Mouse (Mus musculus): ENCODE measurements at regions not wholly inside any gene's neighbourhood (a gene's known extent, or its start where the extent isn't known, plus 50 kb on each side); places are given as distances from the start of the nearest gene placed in this dataset.

DNA sequence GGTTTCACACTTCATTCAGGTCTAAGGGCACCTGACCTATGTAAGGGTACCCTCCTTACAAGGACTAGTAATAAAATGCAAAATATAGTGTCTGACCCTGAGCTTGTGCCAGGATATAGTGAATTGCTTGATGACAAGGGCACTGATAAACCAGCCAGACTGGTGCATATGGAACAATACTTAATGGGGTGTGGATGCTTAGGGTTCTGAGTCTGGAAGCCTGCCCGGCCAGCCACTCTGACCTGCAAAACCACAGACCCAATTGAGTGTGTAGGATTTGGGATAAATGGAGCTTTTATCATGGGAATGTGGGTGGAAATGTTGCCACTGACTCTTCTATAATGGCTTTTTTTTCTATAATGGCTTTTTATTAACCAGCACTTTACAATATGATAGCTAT, 1838.7 kb upstream of the Dsel start:
- no peak overlapping the region for H3K9ac ChIP-seq (ENCODE audit: low read depth, low read length)
- ATAC-seq: no peak
- H3K4me3 ChIP-seq (ENCODE audit: low read depth, low read length): no peak overlapping the region
- H3K4me2 ChIP-seq (ENCODE audit: low read length): no peak overlapping the region
- H3K4me1 ChIP-seq (ENCODE audit: control insufficient read depth, insufficient read depth, low read length): no peaks in the 10 kb centered on the region
- no peaks in the 10 kb centered on the region for H3K9me3 ChIP-seq (replicated peaks; ENCODE audit: control insufficient read depth, low read length, poor library complexity, severe bottlenecking)
- H3K27ac ChIP-seq (ENCODE audit: low read length): no peak overlapping the region
- WGBS: 74% methylated on average over 1 of the region's 1 CpGs
- no peaks in the 10 kb centered on the region for H3K27me3 ChIP-seq (ENCODE audit: control insufficient read depth, insufficient read depth, low read depth, low read length)
- H3K36me3 ChIP-seq (ENCODE audit: control insufficient read depth, insufficient read depth, low read length): no peaks in the 10 kb centered on the region

DNA sequence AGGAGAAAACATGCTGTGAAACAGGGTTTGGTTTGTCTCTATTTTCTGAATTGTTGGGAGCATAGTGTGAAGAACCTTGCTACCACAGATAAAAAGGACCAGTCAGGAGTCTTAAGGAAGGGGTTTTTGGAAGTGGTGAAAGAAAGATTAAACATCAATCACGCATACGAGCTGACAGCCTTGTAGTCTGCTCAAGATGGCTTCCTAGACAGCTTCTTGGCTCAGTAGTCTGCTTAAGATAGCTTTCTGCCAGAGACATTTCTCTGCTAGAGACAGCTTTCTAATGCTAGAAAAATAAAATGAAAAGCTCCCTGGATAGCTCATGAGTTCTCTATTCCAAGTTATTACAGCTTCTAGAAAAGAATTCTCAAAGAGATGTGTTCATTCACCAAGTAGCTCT, 1823.9 kb upstream of the Dsel start:
- Histone ChIP-seq H3K36me3 (ENCODE audit: control insufficient read depth, insufficient read depth, low read length) (no peaks in the 10 kb centered on the region), H3K4me3 (ENCODE audit: low read depth, low read length) (no peak overlapping the region), H3K4me1 (ENCODE audit: control insufficient read depth, insufficient read depth, low read length) (no peaks in the 10 kb centered on the region), H3K9ac (ENCODE audit: low read depth, low read length) (no peak overlapping the region), H3K27me3 (ENCODE audit: control insufficient read depth, insufficient read depth, low read depth, low read length) (no peaks in the 10 kb centered on the region), H3K4me2 (ENCODE audit: low read length) (no peak overlapping the region), H3K9me3 (replicated peaks; ENCODE audit: control insufficient read depth, low read length, poor library complexity, severe bottlenecking) (no peaks in the 10 kb centered on the region), H3K27ac (ENCODE audit: low read length) (no peak overlapping the region)
- ATAC-seq: no peak
- 79% methylated on average over 2 of the region's 2 CpGs for WGBS

DNA sequence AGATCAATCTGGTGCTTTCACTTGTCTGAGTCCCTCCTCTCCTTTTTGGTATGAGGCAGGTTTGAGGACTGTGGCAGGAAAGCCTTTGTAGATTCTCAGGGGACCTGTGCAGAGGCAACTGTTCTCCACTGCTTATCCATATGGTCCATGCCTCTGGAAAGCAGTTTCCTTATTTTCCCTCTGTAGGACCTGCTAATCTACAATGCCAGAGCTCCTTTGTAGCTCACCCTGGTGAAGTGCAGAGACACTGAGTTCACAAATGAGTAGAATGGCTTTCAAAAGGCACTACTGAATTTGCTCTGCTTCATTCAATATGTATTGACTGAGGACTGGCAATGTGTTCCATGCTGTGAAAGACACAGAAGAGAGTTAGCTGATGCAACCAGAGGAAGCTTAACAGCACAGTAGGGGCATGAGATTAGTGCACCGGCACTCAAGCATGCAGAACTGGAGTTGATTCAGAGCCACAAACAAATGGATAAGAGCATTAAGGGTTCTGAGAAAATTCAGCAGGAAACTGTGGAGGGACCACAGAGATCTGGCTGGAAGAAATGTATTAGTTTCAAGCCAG, 1811.7 kb upstream of the Dsel start:
- no peaks in the 10 kb centered on the region for H3K36me3 ChIP-seq (ENCODE audit: control insufficient read depth, insufficient read depth, low read length)
- no peak overlapping the region for H3K4me3 ChIP-seq (ENCODE audit: low read depth, low read length)
- no peaks in the 10 kb centered on the region for H3K9me3 ChIP-seq (replicated peaks; ENCODE audit: control insufficient read depth, low read length, poor library complexity, severe bottlenecking)
- H3K4me2 ChIP-seq (ENCODE audit: low read length): no peak overlapping the region
- H3K27ac ChIP-seq (ENCODE audit: low read length): no peak overlapping the region
- ATAC-seq: peak; percentile 64
- H3K27me3 ChIP-seq (ENCODE audit: control insufficient read depth, insufficient read depth, low read depth, low read length): no peaks in the 10 kb centered on the region
- 6% methylated on average over 1 of the region's 1 CpGs for WGBS
- no peak overlapping the region for H3K9ac ChIP-seq (ENCODE audit: low read depth, low read length)
- H3K4me1 ChIP-seq (ENCODE audit: control insufficient read depth, insufficient read depth, low read length): no peaks in the 10 kb centered on the region

DNA sequence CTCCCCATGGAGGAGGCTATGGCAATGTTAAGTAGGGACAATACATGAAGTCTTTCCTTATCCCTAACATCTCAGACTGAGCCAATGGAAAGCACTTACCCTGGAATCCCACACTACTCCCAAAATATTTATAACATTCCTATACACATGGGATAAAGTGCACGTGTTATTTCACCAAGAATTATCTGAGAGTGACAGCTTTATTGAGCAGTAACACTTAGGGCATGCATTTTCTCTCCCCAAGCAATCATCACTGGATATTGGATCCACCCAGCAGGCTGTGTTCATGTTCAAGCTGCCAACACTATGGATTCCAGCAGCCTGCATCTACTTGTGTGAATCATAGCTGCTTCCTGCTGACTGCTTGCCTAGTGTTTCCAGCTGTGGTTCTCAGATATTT, 1766.2 kb upstream of the Dsel start:
- no peaks in the 10 kb centered on the region for H3K9me3 ChIP-seq (replicated peaks; ENCODE audit: control insufficient read depth, low read length, poor library complexity, severe bottlenecking)
- whole genome bisulfite sequencing: 84% methylated on average over 1 of the region's 1 CpGs
- no peak overlapping the region for H3K9ac ChIP-seq (ENCODE audit: low read depth, low read length)
- ATAC-seq: no peak
- H3K36me3 ChIP-seq (ENCODE audit: control insufficient read depth, insufficient read depth, low read length): no peaks in the 10 kb centered on the region
- H3K27me3 ChIP-seq (ENCODE audit: control insufficient read depth, insufficient read depth, low read depth, low read length): no peaks in the 10 kb centered on the region
- H3K4me1 ChIP-seq (ENCODE audit: control insufficient read depth, insufficient read depth, low read length): no peaks in the 10 kb centered on the region
- no peak overlapping the region for H3K4me2 ChIP-seq (ENCODE audit: low read length)
- H3K4me3 ChIP-seq (ENCODE audit: low read depth, low read length): no peak overlapping the region
- H3K27ac ChIP-seq (ENCODE audit: low read length): no peak overlapping the region
